Mouse (Mus musculus) neural tube, embryonic 13.5 days (tissue): ENCODE measurements at regions not wholly inside any gene's neighbourhood (a gene's known extent, or its start where the extent isn't known, plus 50 kb on each side); places are given as distances from the start of the nearest gene placed in this dataset.

ENCODE experiments used
- ATAC-seq: fragments of 200-750 bp; cut with Nextera tagmentation; 2 replicates; pipeline ENCODE4 v1.8.0; 2017; ENCODE audit warnings: low read depth, mild to moderate bottlenecking, moderate TSS enrichment, moderate library complexity
- H3K27ac ChIP-seq: fragments of 300-500 bp; sonication (generic); replicated peaks from 2 replicates; pipeline ENCODE4 v1.5.1; 2015; ENCODE audit warnings: moderate library complexity, mild to moderate bottlenecking, inconsistent platforms
- H3K27me3 ChIP-seq: fragments of 300-500 bp; sonication (generic); 2 replicates; pipeline ENCODE4 v1.6.1; 2015; ENCODE audit warnings: mild to moderate bottlenecking, inconsistent platforms
- H3K36me3 ChIP-seq: fragments of 300-500 bp; sonication (generic); 2 replicates; pipeline ENCODE4 v1.6.1; 2015; ENCODE audit warnings: mild to moderate bottlenecking, inconsistent platforms
- H3K4me1 ChIP-seq: fragments of 300-500 bp; sonication (generic); replicated peaks from 2 replicates; pipeline ENCODE4 v1.6.1; 2015; ENCODE audit warnings: inconsistent platforms
- H3K4me2 ChIP-seq: fragments of 300-500 bp; sonication (generic); 2 replicates; pipeline ENCODE4 v1.6.1; 2015; ENCODE audit warnings: inconsistent platforms, mild to moderate bottlenecking, moderate library complexity
- H3K4me3 ChIP-seq: fragments of 300-500 bp; sonication (generic); 2 replicates; pipeline ENCODE4 v1.5.1; 2015; ENCODE audit warnings: mild to moderate bottlenecking, inconsistent platforms
- H3K9ac ChIP-seq: fragments of 300-500 bp; sonication (generic); 2 replicates; pipeline ENCODE4 v1.6.1; 2015; ENCODE audit warnings: moderate library complexity, mild to moderate bottlenecking, inconsistent platforms
- H3K9me3 ChIP-seq: fragments of 300-500 bp; sonication (generic); 2 replicates; pipeline ENCODE4 v1.6.1; 2016; ENCODE audit warnings: inconsistent platforms
- WGBS: fragments of 180-500 bp; shearing (Covaris S2); methylation state at CpG from one replicate; pipeline ENCODE4 v1.1.7; 2015; 5-methylcytosine and 5-hydroxymethylcytosine counted together

DNA sequence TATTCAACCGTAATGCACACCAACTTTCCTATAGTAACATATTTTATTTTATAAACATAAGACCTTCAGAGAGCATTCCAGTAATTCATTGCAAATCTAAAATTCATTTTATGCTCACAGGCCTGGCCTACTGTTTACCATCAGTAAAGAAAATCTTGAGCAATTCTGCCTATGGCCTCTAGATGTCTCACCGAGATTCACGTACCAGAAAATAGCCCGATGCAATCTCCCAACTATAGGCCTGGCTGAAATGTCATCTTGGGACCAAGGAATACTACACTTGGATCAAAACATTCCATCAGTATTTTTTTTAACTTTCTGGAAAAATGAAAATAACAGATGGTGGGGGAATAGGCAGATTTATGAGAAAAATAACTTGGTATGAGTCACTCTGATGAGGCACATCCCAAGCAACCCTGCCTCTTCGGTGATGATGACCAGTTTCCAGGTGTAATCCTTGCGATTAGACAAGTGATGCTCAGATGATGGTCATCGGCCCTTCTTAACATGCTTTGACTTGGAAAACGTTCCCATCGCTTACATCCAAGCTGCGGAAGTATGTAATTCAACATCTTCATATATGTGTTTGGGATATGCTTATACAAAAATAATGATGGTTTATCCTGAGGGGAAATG is 439.9 kb downstream of the Nyap2 start:
- 56% methylated on average over 10 of the region's 10 CpGs for WGBS
- H3K4me3 ChIP-seq, result no peak overlapping the region
- H3K27me3 ChIP-seq, result no peaks in the 10 kb centered on the region
- H3K27ac ChIP-seq, result no peak overlapping the region
- H3K9me3 ChIP-seq, result no peaks in the 10 kb centered on the region
- H3K4me1 ChIP-seq, result peaks cover 13% of the 10 kb centered on the region
- no peaks in the 10 kb centered on the region for H3K36me3 ChIP-seq
- H3K9ac ChIP-seq, result no peak overlapping the region
- ATAC-seq, result peak; percentile 67
- no peak overlapping the region for H3K4me2 ChIP-seq

- H3K27ac ChIP-seq, result no peak overlapping the region
- H3K4me3 ChIP-seq, result no peak overlapping the region
- no peak overlapping the region for H3K9ac ChIP-seq
- no peaks in the 10 kb centered on the region for H3K36me3 ChIP-seq
- H3K27me3 ChIP-seq, result no peaks in the 10 kb centered on the region
- H3K4me1 ChIP-seq, result peaks cover 25% of the 10 kb centered on the region
- peak; percentile 82; the same call in 1 of the 2 replicates for ATAC-seq
- no peaks in the 10 kb centered on the region for H3K9me3 ChIP-seq
- H3K4me2 ChIP-seq, result no peak overlapping the region
- 28% methylated on average over 9 of the region's 9 CpGs for WGBS
Measured at GRCm38 (mm10) chr1:81520420-81521273, 443.9 kb downstream of the Nyap2 start.

GRCm38 (mm10) chr1:81522929-81523328 is 446.2 kb downstream of the Nyap2 start:
- ATAC-seq, result peak; percentile 47; the same call in 1 of the 2 replicates
- no peak overlapping the region for H3K4me2 ChIP-seq
- H3K27ac ChIP-seq, result no peak overlapping the region
- no peaks in the 10 kb centered on the region for H3K9me3 ChIP-seq
- H3K4me1 ChIP-seq, result peaks cover 25% of the 10 kb centered on the region
- H3K4me3 ChIP-seq, result no peak overlapping the region
- no peaks in the 10 kb centered on the region for H3K27me3 ChIP-seq
- H3K9ac ChIP-seq, result no peak overlapping the region
- 23% methylated on average over 3 of the region's 3 CpGs for WGBS
- H3K36me3 ChIP-seq, result no peaks in the 10 kb centered on the region

- Histone ChIP-seq H3K27ac (no peak overlapping the region), H3K36me3 (no peaks in the 10 kb centered on the region), H3K9ac (no peak overlapping the region), H3K27me3 (no peaks in the 10 kb centered on the region), H3K4me3 (no peak overlapping the region), H3K4me1 (peaks cover 21% of the 10 kb centered on the region), H3K4me2 (no peak overlapping the region), H3K9me3 (no peaks in the 10 kb centered on the region)
- no peak for ATAC-seq
Measured at GRCm38 (mm10) chr1:81525821-81526220, 449.1 kb downstream of the Nyap2 start.

DNA sequence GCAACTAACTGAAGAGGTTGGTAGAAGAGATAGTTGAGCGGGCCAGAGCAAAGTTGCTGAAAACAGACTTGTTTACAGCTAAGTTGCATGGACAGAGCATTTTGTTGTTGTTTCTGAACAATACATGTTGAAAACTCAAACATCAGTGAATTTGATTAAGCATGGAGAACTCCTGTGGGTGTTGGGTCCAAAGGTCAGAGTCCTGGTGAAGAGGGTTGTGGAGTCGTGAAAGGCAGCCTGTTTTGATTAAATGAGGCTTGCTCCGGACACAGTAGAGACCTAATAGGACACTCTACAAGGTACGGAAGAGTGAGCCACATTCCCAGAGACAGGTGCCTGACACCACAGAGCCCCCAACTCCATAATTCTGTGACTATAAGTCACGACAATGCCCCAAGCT is 461.1 kb downstream of the Nyap2 start:
- 57% methylated on average over 5 of the region's 5 CpGs for WGBS

DNA sequence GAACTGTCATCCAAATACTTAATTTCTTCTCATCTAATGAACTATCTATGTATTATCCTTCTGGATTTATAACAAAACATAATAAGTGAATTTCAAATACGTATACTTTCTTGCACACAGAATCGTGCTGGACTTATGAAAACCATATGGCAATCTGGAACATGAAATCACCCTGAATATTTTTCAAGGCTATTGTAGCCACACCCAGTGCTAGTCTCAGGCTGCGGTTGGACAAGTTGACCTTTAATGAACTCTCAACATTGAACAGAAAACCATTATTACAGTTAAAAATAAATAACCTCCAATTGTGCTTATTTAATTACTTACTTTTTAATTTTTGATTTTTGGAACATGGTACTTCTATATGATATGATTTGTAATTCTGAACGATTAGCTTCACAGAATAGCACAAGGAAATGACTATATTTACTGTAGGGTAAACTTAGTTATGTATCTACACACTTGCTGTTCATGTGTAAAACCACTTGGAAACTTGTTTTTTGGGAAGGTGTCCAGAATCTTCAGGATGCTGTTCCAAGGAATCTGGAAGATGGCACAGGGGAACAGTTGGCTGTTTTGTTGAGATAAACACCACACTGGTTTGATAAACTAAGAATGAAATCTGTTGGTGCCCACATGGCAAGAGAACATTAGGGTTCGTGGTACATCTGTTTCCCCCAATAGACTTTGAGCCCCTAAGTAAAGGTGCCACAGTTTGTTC is 463.0 kb downstream of the Nyap2 start:
- 86% methylated on average over 5 of the region's 5 CpGs for WGBS
- no peak for ATAC-seq

More for the DNA sequence above, 461.1 kb downstream of the Nyap2 start:
- Histone ChIP-seq H3K36me3 (no peaks in the 10 kb centered on the region), H3K9me3 (no peaks in the 10 kb centered on the region), H3K9ac (no peak overlapping the region), H3K4me2 (no peak overlapping the region), H3K4me3 (no peak overlapping the region), H3K4me1 (no peaks in the 10 kb centered on the region), H3K27ac (no peak overlapping the region), H3K27me3 (no peaks in the 10 kb centered on the region)
- ATAC-seq, result no peak

GRCm38 (mm10) chr1:81548906-81549305 is 472.2 kb downstream of the Nyap2 start:
- WGBS, result 75% methylated on average over 2 of the region's 2 CpGs
- no peak for ATAC-seq

More for the DNA sequence above, 463.0 kb downstream of the Nyap2 start:
- H3K9ac ChIP-seq, result no peak overlapping the region
- no peak overlapping the region for H3K4me3 ChIP-seq
- H3K4me2 ChIP-seq, result no peak overlapping the region
- no peaks in the 10 kb centered on the region for H3K4me1 ChIP-seq
- no peaks in the 10 kb centered on the region for H3K9me3 ChIP-seq
- H3K27me3 ChIP-seq, result no peaks in the 10 kb centered on the region
- H3K27ac ChIP-seq, result no peak overlapping the region
- H3K36me3 ChIP-seq, result no peaks in the 10 kb centered on the region

DNA sequence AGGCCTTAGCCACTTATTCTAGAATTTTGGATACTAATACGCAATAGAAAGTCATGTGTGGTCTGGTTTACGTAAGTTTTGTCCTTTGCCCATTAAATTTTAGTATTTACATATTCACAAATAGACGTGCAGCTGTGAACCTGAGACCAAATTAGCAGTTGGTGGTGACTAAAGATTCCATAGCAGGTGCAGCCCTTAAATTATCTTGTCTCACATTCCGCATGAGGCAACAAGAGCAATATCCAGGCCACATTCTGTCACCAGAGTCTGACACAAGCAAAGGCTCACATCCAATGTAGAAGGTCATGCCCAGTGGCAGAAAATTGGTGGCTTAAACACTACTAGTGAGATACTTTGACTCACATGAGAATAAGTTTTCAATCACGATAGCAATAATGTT is 473.0 kb downstream of the Nyap2 start:
- Histone ChIP-seq H3K9me3 (no peaks in the 10 kb centered on the region), H3K4me3 (no peak overlapping the region), H3K27me3 (no peaks in the 10 kb centered on the region), H3K9ac (no peak overlapping the region), H3K4me1 (no peaks in the 10 kb centered on the region), H3K36me3 (no peaks in the 10 kb centered on the region), H3K4me2 (no peak overlapping the region), H3K27ac (no peak overlapping the region)
- ATAC-seq, result no peak
- 88% methylated on average over 5 of the region's 5 CpGs for WGBS

More at GRCm38 (mm10) chr1:81548906-81549305, 472.2 kb downstream of the Nyap2 start:
- no peaks in the 10 kb centered on the region for H3K4me1 ChIP-seq
- H3K4me3 ChIP-seq, result no peak overlapping the region
- no peak overlapping the region for H3K4me2 ChIP-seq
- H3K9ac ChIP-seq, result no peak overlapping the region
- no peaks in the 10 kb centered on the region for H3K9me3 ChIP-seq
- H3K36me3 ChIP-seq, result no peaks in the 10 kb centered on the region
- no peak overlapping the region for H3K27ac ChIP-seq
- no peaks in the 10 kb centered on the region for H3K27me3 ChIP-seq

- Histone ChIP-seq H3K9ac (no peak overlapping the region), H3K36me3 (no peaks in the 10 kb centered on the region), H3K4me3 (no peak overlapping the region), H3K27me3 (no peaks in the 10 kb centered on the region), H3K9me3 (no peaks in the 10 kb centered on the region), H3K4me2 (no peak overlapping the region), H3K4me1 (no peaks in the 10 kb centered on the region), H3K27ac (no peak overlapping the region)
- no peak for ATAC-seq
- WGBS, result 67% methylated on average over 3 of the region's 3 CpGs
Measured at GRCm38 (mm10) chr1:81552731-81553130, 476.0 kb downstream of the Nyap2 start.

GRCm38 (mm10) chr1:81576965-81577664 is 500.4 kb downstream of the Nyap2 start:
- Histone ChIP-seq H3K4me2 (peak overlapping the region; percentile 40), H3K4me3 (no peak overlapping the region), H3K9ac (no peak overlapping the region), H3K27me3 (no peaks in the 10 kb centered on the region), H3K27ac (no peak overlapping the region), H3K9me3 (no peaks in the 10 kb centered on the region), H3K36me3 (no peaks in the 10 kb centered on the region), H3K4me1 (peaks cover 14% of the 10 kb centered on the region)
- ATAC-seq, result peak; percentile 56; the same call in 1 of the 2 replicates
- 53% methylated on average over 8 of the region's 8 CpGs for WGBS

DNA sequence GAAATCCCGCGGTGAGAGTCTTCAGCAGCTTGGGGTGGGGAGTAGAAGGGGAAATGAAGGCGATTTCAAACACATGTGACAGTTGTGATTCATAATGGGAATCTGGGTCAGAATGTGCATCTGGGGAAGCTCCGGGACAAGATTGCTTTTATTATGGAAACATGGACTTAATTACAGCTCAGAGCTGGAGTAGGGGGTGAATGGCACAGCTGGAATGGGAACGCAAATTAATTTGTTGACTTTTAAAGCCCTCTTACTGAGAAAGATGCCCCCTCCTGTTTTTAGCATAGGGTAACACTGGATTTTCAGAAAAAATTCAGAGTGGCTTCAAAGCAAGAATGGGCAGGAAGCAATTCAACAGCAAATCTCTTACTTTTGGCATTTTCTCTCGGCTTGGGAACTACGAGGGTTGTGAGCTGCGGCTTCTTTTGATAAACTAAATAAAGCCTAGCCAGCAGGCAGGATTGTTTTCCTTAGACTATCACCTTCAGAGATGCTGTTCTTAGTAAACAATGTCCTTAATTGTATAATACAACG is 501.0 kb downstream of the Nyap2 start:
- H3K9me3 ChIP-seq, result no peaks in the 10 kb centered on the region
- H3K36me3 ChIP-seq, result no peaks in the 10 kb centered on the region
- H3K4me3 ChIP-seq, result no peak overlapping the region
- no peak overlapping the region for H3K27ac ChIP-seq
- ATAC-seq, result peak; percentile 75
- H3K4me2 ChIP-seq, result peak overlapping the region; percentile 40
- no peaks in the 10 kb centered on the region for H3K27me3 ChIP-seq
- no peak overlapping the region for H3K9ac ChIP-seq
- H3K4me1 ChIP-seq, result peaks cover 14% of the 10 kb centered on the region
- 24% methylated on average over 9 of the region's 9 CpGs for WGBS
